Mouse (Mus musculus): ENCODE measurements at regions not wholly inside any gene's neighbourhood (a gene's known extent, or its start where the extent isn't known, plus 50 kb on each side); places are given as distances from the start of the nearest gene placed in this dataset.

- Histone ChIP-seq H3K27me3 (ENCODE audit: control insufficient read depth, insufficient read depth, low read length) (no peaks in the 10 kb centered on the region), H3K27ac (no peak overlapping the region), H3K4me3 (replicated peaks; ENCODE audit: low read length) (no peak overlapping the region), H3K9ac (no peak overlapping the region), H3K4me1 (replicated peaks; ENCODE audit: control insufficient read depth, insufficient read depth, low read length) (no peaks in the 10 kb centered on the region), H3K9me3 (ENCODE audit: control insufficient read depth, low read length) (no peaks in the 10 kb centered on the region), H3K36me3 (replicated peaks; ENCODE audit: control insufficient read depth, insufficient read depth) (no peaks in the 10 kb centered on the region), H3K4me2 (replicated peaks) (no peak overlapping the region)
- no peak for DNase-seq (ENCODE audit: low spot score)
- ATAC-seq (ENCODE audit: low FRiP score) = no peak
These were observed 885.0 kb downstream of the Epha4 start for GRCm38 (mm10) chr1:76629861-76630260.

- Histone ChIP-seq H3K9ac (no peak overlapping the region), H3K27ac (no peak overlapping the region), H3K4me1 (replicated peaks; ENCODE audit: control insufficient read depth, insufficient read depth, low read length) (0 out of 2 replicates have a peak, but pooled peaks cover 4% of the 10 kb centered on the region), H3K9me3 (ENCODE audit: control insufficient read depth, low read length) (no peaks in the 10 kb centered on the region), H3K4me3 (replicated peaks; ENCODE audit: low read length) (no peak overlapping the region), H3K27me3 (ENCODE audit: control insufficient read depth, insufficient read depth, low read length) (no peaks in the 10 kb centered on the region), H3K4me2 (replicated peaks) (no peak overlapping the region), H3K36me3 (replicated peaks; ENCODE audit: control insufficient read depth, insufficient read depth) (no peaks in the 10 kb centered on the region)
- 76% methylated on average over 1 of the region's 1 CpGs for WGBS
- no peak for DNase-seq (ENCODE audit: low spot score)
- no peak for ATAC-seq (ENCODE audit: low FRiP score)
These were observed 880.8 kb downstream of the Epha4 start for GRCm38 (mm10) chr1:76634071-76634470.

GRCm38 (mm10) chr1:76637268-76638009, 877.4 kb downstream of the Epha4 start:
- H3K9me3 ChIP-seq (ENCODE audit: control insufficient read depth, low read length) = no peaks in the 10 kb centered on the region
- peak overlapping the region; percentile 44 for H3K9ac ChIP-seq
- no peaks in the 10 kb centered on the region for H3K27me3 ChIP-seq (ENCODE audit: control insufficient read depth, insufficient read depth, low read length)
- no peaks in the 10 kb centered on the region for H3K36me3 ChIP-seq (replicated peaks; ENCODE audit: control insufficient read depth, insufficient read depth)
- 0 out of 2 replicates have a peak, but pooled peaks cover 4% of the 10 kb centered on the region for H3K4me1 ChIP-seq (replicated peaks; ENCODE audit: control insufficient read depth, insufficient read depth, low read length)
- peak overlapping the region; percentile 18 for H3K4me3 ChIP-seq (replicated peaks; ENCODE audit: low read length)
- no peak overlapping the region for H3K27ac ChIP-seq
- WGBS = 33% methylated on average over 19 of the region's 19 CpGs
- DNase-seq (ENCODE audit: low spot score) (no peak), ATAC-seq (ENCODE audit: low FRiP score) (no peak)
- H3K4me2 ChIP-seq (replicated peaks) = peak overlapping the region; percentile 48

- H3K9me3 ChIP-seq (ENCODE audit: control insufficient read depth, low read length) = no peaks in the 10 kb centered on the region
- ATAC-seq (ENCODE audit: low FRiP score) = no peak
- 0 out of 2 replicates have a peak, but pooled peaks cover 4% of the 10 kb centered on the region for H3K4me1 ChIP-seq (replicated peaks; ENCODE audit: control insufficient read depth, insufficient read depth, low read length)
- no peak for DNase-seq (ENCODE audit: low spot score)
- no peak overlapping the region for H3K4me3 ChIP-seq (replicated peaks; ENCODE audit: low read length)
- H3K27me3 ChIP-seq (ENCODE audit: control insufficient read depth, insufficient read depth, low read length) = no peaks in the 10 kb centered on the region
- no peak overlapping the region for H3K27ac ChIP-seq
- WGBS = 74% methylated on average over 5 of the region's 5 CpGs
- no peak overlapping the region for H3K9ac ChIP-seq
- no peaks in the 10 kb centered on the region for H3K36me3 ChIP-seq (replicated peaks; ENCODE audit: control insufficient read depth, insufficient read depth)
- H3K4me2 ChIP-seq (replicated peaks) = no peak overlapping the region
These were observed 876.9 kb downstream of the Epha4 start for GRCm38 (mm10) chr1:76638010-76638400.

GRCm38 (mm10) chr1:76641181-76641711, 873.6 kb downstream of the Epha4 start:
- H3K9ac ChIP-seq = no peak overlapping the region
- no peak overlapping the region for H3K27ac ChIP-seq
- no peaks in the 10 kb centered on the region for H3K27me3 ChIP-seq (ENCODE audit: control insufficient read depth, insufficient read depth, low read length)
- H3K4me2 ChIP-seq (replicated peaks) = no peak overlapping the region
- no peak for ATAC-seq (ENCODE audit: low FRiP score)
- no peak for DNase-seq (ENCODE audit: low spot score)
- H3K4me1 ChIP-seq (replicated peaks; ENCODE audit: control insufficient read depth, insufficient read depth, low read length) = 0 out of 2 replicates have a peak, but pooled peaks cover 4% of the 10 kb centered on the region
- no peak overlapping the region for H3K4me3 ChIP-seq (replicated peaks; ENCODE audit: low read length)
- H3K36me3 ChIP-seq (replicated peaks; ENCODE audit: control insufficient read depth, insufficient read depth) = no peaks in the 10 kb centered on the region
- WGBS = 65% methylated on average over 3 of the region's 3 CpGs
- no peaks in the 10 kb centered on the region for H3K9me3 ChIP-seq (ENCODE audit: control insufficient read depth, low read length)

GRCm38 (mm10) chr1:76642703-76643102, 872.2 kb downstream of the Epha4 start:
- H3K4me2 ChIP-seq (replicated peaks) = no peak overlapping the region
- no peaks in the 10 kb centered on the region for H3K27me3 ChIP-seq (ENCODE audit: control insufficient read depth, insufficient read depth, low read length)
- ATAC-seq (ENCODE audit: low FRiP score) = no peak
- no peak for DNase-seq (ENCODE audit: low spot score)
- H3K27ac ChIP-seq = no peak overlapping the region
- no peak overlapping the region for H3K4me3 ChIP-seq (replicated peaks; ENCODE audit: low read length)
- H3K4me1 ChIP-seq (replicated peaks; ENCODE audit: control insufficient read depth, insufficient read depth, low read length) = no peaks in the 10 kb centered on the region
- no peaks in the 10 kb centered on the region for H3K9me3 ChIP-seq (ENCODE audit: control insufficient read depth, low read length)
- H3K36me3 ChIP-seq (replicated peaks; ENCODE audit: control insufficient read depth, insufficient read depth) = no peaks in the 10 kb centered on the region
- WGBS = 77% methylated on average over 6 of the region's 6 CpGs
- no peak overlapping the region for H3K9ac ChIP-seq

- no peak for DNase-seq (ENCODE audit: low spot score)
- no peaks in the 10 kb centered on the region for H3K4me1 ChIP-seq (replicated peaks; ENCODE audit: control insufficient read depth, insufficient read depth, low read length)
- 67% methylated on average over 3 of the region's 3 CpGs for WGBS
- H3K9me3 ChIP-seq (ENCODE audit: control insufficient read depth, low read length) = no peaks in the 10 kb centered on the region
- H3K4me2 ChIP-seq (replicated peaks) = no peak overlapping the region
- no peaks in the 10 kb centered on the region for H3K36me3 ChIP-seq (replicated peaks; ENCODE audit: control insufficient read depth, insufficient read depth)
- no peak overlapping the region for H3K4me3 ChIP-seq (replicated peaks; ENCODE audit: low read length)
- no peak overlapping the region for H3K9ac ChIP-seq
- no peak overlapping the region for H3K27ac ChIP-seq
- H3K27me3 ChIP-seq (ENCODE audit: control insufficient read depth, insufficient read depth, low read length) = no peaks in the 10 kb centered on the region
- no peak for ATAC-seq (ENCODE audit: low FRiP score)
These were observed 870.0 kb downstream of the Epha4 start for GRCm38 (mm10) chr1:76644895-76645294.

GRCm38 (mm10) chr1:76654826-76655225, 860.1 kb downstream of the Epha4 start:
- H3K27ac ChIP-seq = no peak overlapping the region
- no peaks in the 10 kb centered on the region for H3K36me3 ChIP-seq (replicated peaks; ENCODE audit: control insufficient read depth, insufficient read depth)
- DNase-seq (ENCODE audit: low spot score) (no peak), ATAC-seq (ENCODE audit: low FRiP score) (no peak)
- no peaks in the 10 kb centered on the region for H3K4me1 ChIP-seq (replicated peaks; ENCODE audit: control insufficient read depth, insufficient read depth, low read length)
- no peak overlapping the region for H3K9ac ChIP-seq
- 41% methylated on average over 1 of the region's 1 CpGs for WGBS
- no peak overlapping the region for H3K4me2 ChIP-seq (replicated peaks)
- H3K27me3 ChIP-seq (ENCODE audit: control insufficient read depth, insufficient read depth, low read length) = no peaks in the 10 kb centered on the region
- H3K4me3 ChIP-seq (replicated peaks; ENCODE audit: low read length) = no peak overlapping the region
- H3K9me3 ChIP-seq (ENCODE audit: control insufficient read depth, low read length) = no peaks in the 10 kb centered on the region

GRCm38 (mm10) chr1:76658228-76658627, 856.7 kb downstream of the Epha4 start:
- H3K9ac ChIP-seq = no peak overlapping the region
- ATAC-seq (ENCODE audit: low FRiP score) = no peak
- no peak overlapping the region for H3K4me3 ChIP-seq (replicated peaks; ENCODE audit: low read length)
- no peaks in the 10 kb centered on the region for H3K36me3 ChIP-seq (replicated peaks; ENCODE audit: control insufficient read depth, insufficient read depth)
- H3K27me3 ChIP-seq (ENCODE audit: control insufficient read depth, insufficient read depth, low read length) = no peaks in the 10 kb centered on the region
- H3K4me1 ChIP-seq (replicated peaks; ENCODE audit: control insufficient read depth, insufficient read depth, low read length) = no peaks in the 10 kb centered on the region
- no peak for DNase-seq (ENCODE audit: low spot score)
- H3K9me3 ChIP-seq (ENCODE audit: control insufficient read depth, low read length) = no peaks in the 10 kb centered on the region
- H3K27ac ChIP-seq = no peak overlapping the region
- 81% methylated on average over 4 of the region's 4 CpGs for WGBS
- no peak overlapping the region for H3K4me2 ChIP-seq (replicated peaks)
